Mouse (Mus musculus) ovary, postnatal 36 days (tissue): Measurements from ENCODE around the gene BC048507.
"Not testable (repeated sequence)": the region's sequence is repeated elsewhere in the genome, so short reads cannot be mapped to it uniquely, and the experiment has no call there.

ENCODE experiments used
- DNase-seq: peaks from one replicate; pipeline ENCODE4 v3.0.0; 2022; ENCODE audit warnings: low spot score, mixed read lengths

Gene BC048507

GRCm38 (mm10) chr13:67863026-67863425 is at the start of gene BC048507:
Gene BC048507 (plus strand): TSS chr13:67863326.
- DNase-seq = no peak

GRCm38 (mm10) chr13:67813710-67814660 is 49.1 kb upstream of the BC048507 start, which contains the start of gene Zfp273:
Gene Zfp273 (plus strand): TSS chr13:67813740.
- DNase-seq = peak; percentile 69

GRCm38 (mm10) chr13:67818636-67819035 is 44.5 kb upstream of the BC048507 start:
- no peak for DNase-seq

GRCm38 (mm10) chr13:67830911-67831336 is 32.2 kb upstream of the BC048507 start, which contains the start of gene Gm10037:
Gene Gm10037 (plus strand): TSS chr13:67831106.
- peak; percentile 30 for DNase-seq

- not testable (repeated sequence) for DNase-seq
These were observed 30.0 kb upstream of the BC048507 start for GRCm38 (mm10) chr13:67833137-67833536.

GRCm38 (mm10) chr13:67843775-67844118 is 19.4 kb upstream of the BC048507 start:
- DNase-seq = no peak

- DNase-seq = peak; percentile 11
These were observed 18.8 kb upstream of the BC048507 start for GRCm38 (mm10) chr13:67844119-67844852.

GRCm38 (mm10) chr13:67844853-67845194 is 18.3 kb upstream of the BC048507 start:
- DNase-seq = no peak

- no peak for DNase-seq
These were observed 12.8 kb upstream of the BC048507 start for GRCm38 (mm10) chr13:67850361-67850760.

- no peak for DNase-seq
These were observed 10.0 kb upstream of the BC048507 start for GRCm38 (mm10) chr13:67853130-67853529.

- no peak for DNase-seq
These were observed 9.1 kb upstream of the BC048507 start for GRCm38 (mm10) chr13:67853983-67854382.

GRCm38 (mm10) chr13:67857317-67857716 is 5.8 kb upstream of the BC048507 start:
- DNase-seq = no peak

- no peak for DNase-seq
These were observed 618 bp upstream of the BC048507 start for GRCm38 (mm10) chr13:67862508-67862907.

GRCm38 (mm10) chr13:67864764-67865350 is 1.7 kb downstream of the BC048507 start:
- DNase-seq = no peak

GRCm38 (mm10) chr13:67867899-67868298 is 4.8 kb downstream of the BC048507 start:
- no peak for DNase-seq

- DNase-seq = not testable (repeated sequence)
These were observed 13.0 kb downstream of the BC048507 start for GRCm38 (mm10) chr13:67876049-67876698.

- no peak for DNase-seq
These were observed 13.7 kb downstream of the BC048507 start for GRCm38 (mm10) chr13:67876699-67877254.

GRCm38 (mm10) chr13:67883966-67884365 is 20.8 kb downstream of the BC048507 start:
- no peak for DNase-seq

- DNase-seq = no peak
These were observed 46.6 kb downstream of the BC048507 start for GRCm38 (mm10) chr13:67909759-67910158.
